Mouse (Mus musculus) cerebellum, postnatal 14 days (tissue): Measurements from ENCODE around the gene Negr1.
A peak's percentile ranks its signal among the peaks of the same experiment; 100 is the strongest.

Experiments
- DNase-seq, 2 experiments: peaks; one replicate each; pipeline ENCODE4 v3.0.0; 2021; ENCODE audit warnings: mixed read lengths in 2 of 2

The Negr1 gene

DNA sequence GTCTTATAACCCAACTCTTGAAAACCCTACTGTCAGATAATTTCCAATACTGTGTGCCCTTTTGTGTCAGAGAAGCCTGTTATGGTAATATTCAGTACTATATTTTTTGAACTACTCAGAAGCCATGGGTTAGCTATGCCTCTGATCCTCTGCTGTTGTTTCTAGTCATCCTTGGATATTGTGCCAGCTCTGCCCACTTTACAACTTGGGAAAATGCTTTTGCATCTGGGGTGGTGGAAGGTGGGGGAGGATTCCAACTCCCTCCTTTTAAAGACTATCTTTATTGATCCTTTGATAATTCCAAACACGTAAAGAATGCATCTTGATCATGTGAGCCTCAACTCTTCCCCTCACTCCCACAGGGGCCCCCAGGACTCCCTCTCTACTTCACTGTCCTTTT, 361.6 kb downstream of the Negr1 start:
- DNase-seq, result no peak

DNA sequence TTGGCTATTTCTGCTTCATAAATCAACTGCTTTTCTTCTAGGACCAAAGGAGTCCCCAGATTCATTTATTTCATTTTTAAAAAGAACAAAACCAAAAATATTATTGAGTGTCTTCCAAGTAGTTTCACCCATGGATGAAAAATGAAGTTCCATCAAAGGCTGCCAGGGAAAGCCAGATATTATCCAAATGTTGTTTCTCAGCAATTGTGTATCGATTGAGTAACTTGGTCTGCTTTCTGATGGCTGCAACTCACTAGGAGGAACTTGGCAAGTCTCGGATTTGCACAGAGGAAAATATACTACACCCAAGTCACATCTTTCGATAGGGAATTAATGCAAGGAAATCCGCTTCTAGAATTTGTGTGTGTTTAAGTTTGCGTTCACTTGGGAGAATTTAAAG, 363.5 kb downstream of the Negr1 start:
- no peak for DNase-seq

DNA sequence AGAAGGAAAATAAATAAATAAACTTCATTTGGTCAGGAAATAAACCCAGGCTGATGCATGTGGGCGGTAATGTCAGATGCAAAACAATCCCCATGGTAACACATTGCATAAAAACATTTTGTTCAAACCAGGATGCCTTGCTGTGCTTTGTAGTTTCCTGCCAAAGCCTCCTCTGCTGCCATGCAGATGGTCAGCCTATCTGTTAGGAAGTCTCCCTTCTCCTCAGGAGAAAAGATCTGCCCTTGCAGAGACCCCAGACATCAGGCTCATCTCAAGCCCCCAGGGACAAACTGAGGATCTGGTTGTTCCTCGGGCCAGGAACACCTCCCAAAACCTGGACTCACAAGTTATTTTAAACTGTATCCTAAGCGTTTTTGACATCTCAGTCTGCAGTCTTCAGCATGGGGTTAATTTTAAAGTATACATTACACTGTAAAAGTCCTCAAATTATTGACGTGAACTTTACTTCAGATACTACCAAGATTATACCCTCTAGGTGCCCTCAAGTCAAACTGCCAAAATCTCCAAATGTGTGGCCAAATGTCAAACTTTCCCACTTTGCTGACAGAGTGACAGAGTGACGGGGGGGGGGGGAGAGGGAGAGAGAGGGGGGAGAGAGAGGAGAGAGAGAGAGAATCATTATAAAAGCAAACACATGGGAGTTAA, 366.9 kb downstream of the Negr1 start:
- peak; percentile 74 to 84 for DNase-seq

DNA sequence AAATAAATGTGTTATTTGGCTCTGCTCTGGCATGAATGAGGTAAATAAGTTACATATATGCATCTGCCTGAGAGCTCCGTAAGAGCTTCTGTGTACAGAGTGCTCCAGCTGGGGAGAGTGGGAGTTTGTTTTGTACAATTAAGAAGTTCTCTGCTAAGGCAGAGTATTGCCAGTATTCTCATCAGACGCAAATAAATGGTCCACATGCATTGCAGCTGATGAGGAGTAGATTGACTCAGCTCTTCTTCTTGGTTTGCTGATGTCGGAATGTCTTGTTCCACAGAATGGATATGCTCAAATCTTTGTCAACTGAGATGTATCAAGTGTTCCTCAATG, 367.4 kb downstream of the Negr1 start:
- DNase-seq, result no peak

DNA sequence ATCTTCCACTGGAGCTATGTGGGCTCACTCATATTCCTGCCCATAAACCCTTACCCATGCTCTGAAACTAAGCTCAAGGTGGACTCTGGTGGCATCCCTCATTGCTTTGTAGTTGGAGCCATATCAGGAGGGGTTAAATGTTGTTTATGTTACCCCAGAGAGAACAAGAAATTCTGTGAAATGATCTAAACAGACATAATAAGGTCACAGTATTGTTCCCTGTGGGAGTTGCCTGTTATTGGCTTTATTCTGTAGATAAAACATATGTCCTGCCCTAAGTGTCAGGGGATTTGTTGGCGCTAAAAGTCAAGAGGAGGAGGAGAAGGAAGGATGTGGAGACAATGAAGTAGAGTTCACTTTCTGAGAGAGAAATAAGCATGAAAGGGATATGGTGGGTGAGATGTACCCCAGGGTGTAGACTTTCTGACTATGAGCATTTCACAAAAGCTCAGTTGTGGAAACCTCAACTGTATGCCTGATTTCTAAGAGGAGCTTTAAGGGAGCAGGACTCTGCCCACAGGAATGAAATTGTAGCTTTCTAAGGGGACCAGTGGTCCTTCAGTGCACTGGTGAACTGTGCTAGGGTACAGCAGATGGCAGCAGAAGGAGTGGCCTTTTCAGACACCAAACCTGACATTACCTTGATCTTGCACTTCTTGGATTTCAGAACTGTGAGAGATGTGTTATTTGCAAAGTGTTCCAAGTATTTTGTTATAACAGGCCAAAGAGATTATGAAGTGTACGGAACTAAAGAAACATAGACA, 368.3 kb downstream of the Negr1 start:
- DNase-seq, result no peak

DNA sequence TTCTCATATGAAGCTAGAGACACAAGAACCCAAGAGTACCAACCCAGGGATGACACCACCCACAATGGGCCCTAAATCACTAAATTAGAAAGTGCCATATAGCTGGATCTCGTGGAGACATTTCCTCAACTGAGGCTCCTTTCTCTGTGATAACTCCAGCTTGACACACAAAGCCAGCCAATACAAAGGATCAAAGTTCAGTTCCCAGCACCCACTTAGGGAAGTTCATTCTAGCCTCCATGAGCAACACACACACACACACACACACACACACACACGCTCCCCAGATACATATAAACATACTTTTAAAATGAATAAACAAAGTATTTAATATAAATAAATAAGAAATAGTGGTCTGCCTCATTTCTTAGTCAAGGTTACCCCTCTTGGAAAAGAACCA, 369.4 kb downstream of the Negr1 start:
- DNase-seq, result no peak

DNA sequence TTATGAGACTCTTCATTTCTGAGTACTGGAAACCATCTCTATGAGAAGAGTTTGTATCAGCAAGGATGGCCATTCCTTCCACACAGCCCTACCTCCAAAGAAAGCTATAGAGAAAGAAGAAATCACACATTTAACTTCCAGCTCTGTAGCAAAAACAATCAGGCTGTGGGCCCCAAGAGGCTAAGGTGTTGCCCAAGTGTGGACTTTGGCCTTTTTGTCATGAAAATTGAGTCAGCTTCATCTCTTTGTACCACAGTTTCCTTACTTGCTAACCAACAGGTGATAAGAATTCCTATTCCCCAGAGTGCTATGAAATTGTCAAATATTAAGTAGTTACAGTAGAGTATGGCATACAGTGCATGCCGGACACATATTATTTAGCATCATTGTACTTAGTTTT, 369.9 kb downstream of the Negr1 start:
- no peak for DNase-seq

DNA sequence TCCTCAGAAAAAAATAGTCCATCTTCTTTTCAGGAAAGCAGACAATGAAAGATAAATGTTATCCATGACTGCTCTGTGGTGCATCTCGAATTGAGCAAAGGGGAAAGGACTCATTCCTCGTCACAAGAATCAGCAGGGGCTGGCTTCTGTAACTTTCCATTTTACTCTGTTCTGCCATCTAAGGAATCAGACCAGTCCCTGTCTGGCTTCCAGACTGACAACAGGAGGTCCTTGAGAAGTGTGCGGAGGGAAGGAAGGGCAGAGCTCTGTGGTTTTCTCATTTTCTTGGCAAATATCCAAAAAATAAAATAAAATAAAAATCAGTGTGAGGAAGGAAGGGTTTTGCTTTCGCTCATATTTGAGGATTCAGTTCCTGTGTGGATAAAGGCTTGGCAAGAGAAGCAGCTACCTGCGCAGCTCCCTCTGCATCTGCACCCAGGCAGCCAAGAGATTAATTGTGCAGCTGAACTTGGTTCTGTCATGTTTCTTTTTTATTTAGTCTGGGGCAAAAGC, 373.2 kb downstream of the Negr1 start:
- DNase-seq, result peak; percentile 77 to 87

DNA sequence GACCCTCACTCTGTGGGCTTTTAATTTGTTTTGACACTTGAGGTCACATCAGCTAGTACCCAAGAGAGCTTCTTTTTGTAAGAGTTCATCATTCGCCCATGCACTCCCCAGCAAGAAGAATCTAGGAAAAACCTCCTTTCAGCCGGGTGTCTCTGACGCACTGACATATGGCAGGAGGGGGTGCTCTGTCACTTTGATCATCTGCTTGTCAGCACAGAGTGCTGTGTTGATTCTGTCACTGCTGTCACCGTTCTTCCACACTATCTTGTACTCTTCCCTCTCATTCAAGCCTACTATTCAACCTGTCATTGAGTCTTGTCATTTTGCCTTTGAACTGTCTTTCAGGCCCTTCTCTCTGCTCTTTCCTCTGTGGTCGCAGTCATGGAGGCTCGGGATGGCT, 385.8 kb downstream of the Negr1 start:
- no peak for DNase-seq

DNA sequence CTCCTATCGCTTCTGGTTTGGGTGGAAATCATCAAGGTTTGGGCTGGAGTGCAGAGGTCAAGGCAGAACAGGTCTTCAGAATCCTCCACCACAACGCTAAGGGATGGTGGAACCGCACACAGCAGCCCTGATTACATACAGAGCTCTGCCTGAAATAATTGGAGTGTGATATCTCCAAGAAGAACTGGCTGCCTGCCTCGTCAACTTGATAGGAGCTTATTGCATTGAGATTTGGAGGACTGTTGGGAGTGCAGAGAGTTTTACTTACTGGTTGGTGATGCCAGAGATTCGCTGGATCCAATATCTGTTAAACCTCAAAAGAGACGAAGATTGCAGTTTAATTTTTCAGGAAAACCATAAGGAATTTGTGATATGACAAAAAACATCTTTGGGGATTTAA, 391.4 kb downstream of the Negr1 start:
- DNase-seq, result no peak

DNA sequence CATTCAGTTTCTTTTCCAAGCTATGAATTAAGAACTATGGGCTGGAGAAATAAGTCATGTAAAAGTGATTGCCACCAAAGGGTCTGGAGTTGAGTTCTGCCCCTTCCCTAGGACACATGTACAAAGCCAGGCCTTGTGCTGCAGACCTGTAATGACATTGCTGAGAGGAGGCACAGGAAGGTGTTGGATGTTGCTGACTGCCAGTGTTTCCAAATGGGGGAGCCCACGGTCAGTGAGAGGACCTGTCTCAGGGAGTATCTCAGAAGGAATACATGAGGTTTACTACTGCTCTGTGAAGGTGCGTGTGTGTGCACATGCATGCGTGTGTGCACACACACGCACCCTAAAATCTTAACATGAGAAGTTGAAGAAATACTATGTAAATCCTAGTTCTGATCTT, 393.5 kb downstream of the Negr1 start:
- no peak for DNase-seq

DNA sequence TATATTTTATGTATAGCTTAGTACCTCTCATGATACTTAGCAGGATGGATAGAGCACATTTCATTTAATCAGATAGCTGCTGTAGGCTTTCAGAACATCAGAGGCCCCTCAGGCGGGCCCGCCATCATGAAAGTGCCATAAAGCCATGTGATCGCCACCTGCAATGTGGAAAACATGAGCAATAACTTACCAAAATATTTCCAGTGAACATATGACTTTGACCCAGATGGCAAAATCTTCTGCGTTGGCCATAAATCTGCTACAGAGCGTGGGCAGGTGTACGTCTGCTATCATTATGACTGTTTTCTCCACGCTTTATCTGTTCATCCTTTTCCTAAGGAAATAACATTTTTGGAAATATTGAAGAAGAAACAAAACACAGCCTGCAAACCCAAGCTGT, 397.0 kb downstream of the Negr1 start:
- no peak for DNase-seq

DNA sequence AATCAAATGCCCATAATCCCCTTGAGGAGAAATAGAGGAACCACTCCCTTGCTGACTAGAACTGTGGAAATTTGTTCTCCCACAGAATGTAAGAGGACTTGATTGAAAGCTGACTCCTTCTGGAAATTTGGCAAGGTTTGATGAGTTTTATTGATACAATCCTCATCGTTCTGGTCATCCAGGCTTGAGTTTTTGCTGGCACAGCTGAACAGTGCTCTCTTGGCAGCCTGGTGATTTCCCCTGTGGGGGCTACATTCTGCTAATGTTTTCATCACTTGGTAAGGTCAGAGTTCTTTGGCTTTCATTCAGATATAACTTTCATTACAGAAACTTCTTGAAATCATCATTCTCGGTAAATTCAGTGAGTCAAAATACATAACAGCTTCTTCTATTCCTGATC, 407.2 kb downstream of the Negr1 start:
- no peak for DNase-seq

DNA sequence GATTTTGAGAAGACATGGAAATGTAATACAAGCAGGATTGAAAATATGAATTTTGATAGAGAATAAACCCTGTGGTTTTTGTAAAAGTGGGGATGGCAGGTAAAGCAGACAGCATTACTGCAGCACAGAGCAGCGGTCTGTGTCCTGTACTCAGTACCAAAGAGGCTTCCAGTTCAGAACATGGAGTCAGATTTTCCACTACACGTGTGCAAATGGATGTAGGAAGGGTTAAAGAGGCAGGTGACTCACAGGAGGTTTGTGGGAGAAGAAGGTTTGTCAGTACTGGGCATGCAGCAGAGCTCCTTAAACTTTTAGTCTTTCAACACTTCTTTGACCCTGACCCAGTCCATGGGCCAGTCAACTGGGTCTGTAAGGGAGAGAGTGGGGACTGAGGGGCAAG, 409.5 kb downstream of the Negr1 start:
- no peak for DNase-seq

DNA sequence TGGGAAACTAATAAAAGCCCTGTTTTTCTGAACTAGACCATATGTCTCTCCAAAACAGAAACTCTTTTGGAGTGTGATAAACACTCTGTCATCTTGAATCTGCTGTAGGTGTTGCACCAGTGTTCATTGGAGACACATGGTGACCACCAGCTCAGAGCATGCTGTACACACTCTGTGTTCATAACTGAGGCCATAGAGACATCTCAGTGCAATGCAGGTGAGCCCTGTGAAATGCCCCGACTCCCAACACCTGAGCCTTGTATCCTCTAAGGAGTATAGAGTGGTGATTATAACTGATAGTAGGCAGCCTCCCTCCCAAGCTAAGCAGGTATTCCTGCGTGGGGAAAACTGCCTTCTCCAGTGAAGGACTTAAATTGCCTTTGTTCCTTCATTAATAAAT, 415.2 kb downstream of the Negr1 start:
- DNase-seq, result no peak

DNA sequence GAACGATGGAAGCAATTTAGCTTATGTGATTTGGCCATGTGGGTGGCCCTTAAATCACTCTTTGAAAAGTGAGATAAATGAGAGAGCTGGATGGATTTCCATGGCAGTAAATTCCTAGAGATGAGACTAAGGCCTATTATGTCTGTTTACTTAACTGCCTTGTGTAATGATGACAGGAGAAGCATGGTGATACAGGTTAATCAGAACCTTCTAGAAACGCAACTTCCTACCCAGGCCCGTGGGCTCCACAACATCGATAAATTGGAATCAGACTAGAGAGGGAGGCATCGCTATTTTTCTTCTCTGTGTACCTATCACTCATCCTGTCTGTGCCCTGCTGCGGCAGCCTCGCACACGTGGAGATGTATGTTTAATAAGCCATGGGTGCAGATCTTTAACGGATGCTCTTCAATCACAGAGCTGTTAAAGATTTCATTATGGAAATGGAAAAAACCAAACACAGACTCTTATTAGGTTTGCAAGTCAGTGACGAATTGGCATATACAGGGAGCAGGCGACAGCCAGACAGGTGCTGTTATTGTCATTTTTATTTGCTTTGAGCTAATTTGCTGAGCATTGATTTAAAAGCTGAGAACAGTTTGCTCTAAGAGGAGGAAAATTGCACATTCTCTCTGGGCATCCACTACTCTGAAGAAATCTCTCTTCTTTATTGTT, 418.6 kb downstream of the Negr1 start:
- no peak for DNase-seq

DNA sequence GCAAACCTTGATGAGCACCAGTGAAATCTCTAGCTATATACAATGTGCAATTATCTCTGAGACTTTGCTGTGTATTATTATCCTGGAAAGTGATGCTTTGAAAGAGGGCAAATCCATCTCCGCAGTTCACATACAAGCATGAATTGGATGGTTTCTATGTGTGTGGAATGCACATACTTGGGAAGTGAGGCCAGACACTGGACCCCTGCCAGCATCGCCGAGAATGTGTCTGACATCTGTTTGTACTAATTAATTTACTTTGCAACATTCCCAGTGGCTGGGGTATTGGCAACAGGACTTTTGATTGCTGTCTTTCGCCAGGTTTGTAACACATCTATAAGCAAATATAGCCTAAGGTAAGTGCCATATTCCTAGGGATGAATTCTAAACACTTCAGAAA, 420.5 kb downstream of the Negr1 start:
- peak; percentile 48 to 51 for DNase-seq

DNA sequence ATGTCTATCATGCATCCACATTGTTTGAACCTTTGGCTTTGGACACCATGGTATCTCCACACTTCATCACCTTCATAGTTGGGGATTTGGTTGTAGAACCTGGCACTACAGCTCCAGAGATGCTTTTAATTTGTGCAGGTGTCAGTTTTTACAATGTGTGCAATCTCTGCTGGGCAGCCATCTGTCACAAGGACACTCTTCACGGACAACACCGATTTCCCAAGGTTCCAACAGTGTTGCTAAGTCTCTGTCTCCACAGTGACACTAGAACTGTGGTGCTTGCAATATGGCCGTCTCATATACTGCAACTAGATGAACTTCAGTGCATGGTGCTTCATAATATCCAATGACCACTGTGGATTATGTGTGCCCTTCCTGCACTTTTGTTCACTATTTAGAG, 425.5 kb downstream of the Negr1 start:
- DNase-seq, result peak; percentile 24 to 63

DNA sequence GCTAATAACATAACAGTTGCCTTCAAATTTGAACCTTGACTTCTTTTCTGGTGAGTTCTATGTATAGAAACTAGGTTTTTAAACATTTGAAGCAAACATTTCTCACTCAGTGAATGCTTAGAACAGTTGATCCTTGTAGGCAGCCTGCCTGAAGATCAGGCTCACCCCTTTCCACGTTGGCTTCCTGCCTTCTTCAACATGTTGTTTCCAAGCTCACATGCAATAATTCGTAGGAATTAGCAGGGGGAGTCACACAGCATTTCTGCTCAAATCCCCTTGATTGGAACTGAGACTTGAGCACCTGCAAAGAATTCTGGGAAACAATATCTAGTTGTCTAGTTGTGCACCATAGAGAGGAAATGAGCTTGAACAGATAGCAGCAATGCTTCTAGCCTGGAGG, 430.6 kb downstream of the Negr1 start:
- DNase-seq, result peak in 1 of 2 experiments; percentile 15

DNA sequence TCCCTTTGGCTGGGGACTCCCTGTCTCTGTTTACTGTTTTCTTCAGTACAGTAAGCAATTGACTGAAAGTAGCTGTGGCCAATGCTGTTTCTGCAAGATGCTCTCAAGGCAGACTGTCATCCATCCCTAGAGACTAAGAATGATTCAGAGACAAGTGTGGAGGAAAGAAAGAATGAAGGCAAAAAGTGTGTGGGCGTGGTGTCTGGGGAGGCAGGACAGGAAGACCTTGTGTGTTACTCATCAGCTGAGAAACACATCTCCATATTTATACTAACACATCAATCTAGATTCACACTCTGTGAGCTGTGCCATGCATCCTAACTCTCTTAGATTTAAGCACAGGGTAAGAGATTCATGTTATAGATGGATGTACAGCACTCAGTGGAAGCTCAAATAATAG, 431.2 kb downstream of the Negr1 start:
- no peak for DNase-seq

DNA sequence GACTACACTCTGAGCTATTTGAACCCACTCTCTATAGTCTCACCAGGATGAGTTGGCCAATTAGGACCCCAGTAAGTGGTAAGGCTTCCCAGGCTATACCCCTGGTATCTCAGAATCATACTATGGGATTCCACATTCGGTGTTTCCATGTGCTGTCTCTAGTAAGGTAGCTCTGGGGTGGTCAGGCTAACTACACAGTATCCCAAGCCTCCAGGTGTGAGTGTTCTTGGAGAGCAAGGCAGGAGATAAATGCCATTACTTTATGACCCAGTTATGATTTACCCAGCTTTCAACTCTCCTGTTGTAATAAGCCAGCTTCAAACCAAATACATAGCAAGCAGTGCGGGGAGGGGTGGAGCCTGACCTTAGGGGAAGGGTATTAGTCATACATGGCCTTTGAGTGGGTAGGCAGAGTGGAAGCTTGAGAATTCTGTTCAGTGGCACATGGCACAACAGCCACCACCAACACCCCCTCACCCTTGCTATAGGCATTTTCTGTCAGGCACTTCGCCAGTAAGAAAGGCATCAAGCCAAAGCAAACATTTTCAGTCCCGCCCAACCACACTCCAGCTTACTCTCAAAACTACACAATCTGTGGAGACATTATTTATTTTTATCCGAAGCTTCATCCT, 437.7 kb downstream of the Negr1 start:
- DNase-seq, result peak; percentile 23 to 35

DNA sequence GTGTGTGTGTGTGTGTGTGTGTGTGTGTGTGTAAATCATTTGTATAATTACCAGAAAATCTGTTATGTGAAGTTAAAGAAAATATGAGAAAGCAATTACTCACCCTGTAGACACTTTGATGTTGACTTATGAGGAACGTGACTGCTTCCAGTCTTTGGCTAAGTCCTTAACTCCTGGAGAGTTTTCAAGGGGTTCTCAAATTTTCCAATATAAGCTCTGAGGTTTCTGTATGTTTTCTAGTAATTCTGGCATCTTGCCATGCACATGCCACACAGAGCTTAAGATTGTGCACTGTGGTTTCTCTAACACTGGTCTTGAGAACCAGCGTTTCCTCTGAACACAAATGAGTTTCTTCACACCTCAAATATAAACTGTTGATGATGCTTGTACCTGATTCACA, 460.0 kb downstream of the Negr1 start:
- DNase-seq, result no peak

DNA sequence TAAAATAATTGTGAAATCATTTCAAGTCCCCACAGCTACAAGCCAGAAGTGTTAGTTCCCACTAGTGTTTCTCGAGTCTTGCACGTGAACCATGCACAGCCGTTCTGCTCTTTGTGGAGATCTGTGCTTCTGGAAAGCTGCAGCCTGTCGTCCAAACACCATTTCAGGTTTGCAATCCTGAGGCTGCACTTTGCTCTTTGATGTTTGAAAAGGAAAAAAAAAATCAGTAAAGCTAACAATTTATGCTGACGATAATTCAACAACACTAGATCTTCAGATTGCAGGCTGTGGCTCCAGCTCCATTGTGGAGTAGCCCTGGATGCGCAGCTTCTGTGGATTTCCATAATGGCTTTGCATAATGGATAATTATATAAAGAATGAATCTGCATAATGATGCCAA, 463.0 kb downstream of the Negr1 start:
- no peak for DNase-seq
